Mouse (Mus musculus) 3T3-L1 (cell line): ENCODE results near the gene Opn4.

Source experiments
- DNase-seq: peaks from one replicate; pipeline ENCODE4 v3.0.0-alpha.2; 2015; ENCODE audit warnings: low read depth, low spot score

Gene Opn4

GRCm38 (mm10) chr14:34562393-34562792 lies 37.5 kb downstream of the Opn4 start:
- DNase-seq = no peak

DNA sequence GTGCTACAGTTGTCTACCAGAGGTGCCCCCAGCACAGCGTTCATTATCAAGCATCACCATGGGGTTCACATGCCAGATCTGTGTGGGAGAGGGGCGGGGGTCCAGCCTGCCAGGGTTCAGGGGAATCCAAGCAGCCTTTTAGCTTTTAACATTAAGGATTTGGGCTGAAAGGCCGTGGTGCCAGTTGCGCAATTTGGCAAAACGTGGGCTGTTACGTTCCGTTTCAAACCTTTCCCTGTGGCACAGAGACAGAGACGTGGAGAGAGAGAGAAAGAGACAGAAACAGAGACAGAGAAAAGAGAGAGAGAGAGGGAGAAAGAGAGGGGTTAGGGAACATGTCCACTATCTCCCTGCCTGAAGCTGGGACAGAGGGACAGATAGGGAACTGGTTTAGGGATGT lies 38.3 kb downstream of the Opn4 start:
- DNase-seq = no peak

DNA sequence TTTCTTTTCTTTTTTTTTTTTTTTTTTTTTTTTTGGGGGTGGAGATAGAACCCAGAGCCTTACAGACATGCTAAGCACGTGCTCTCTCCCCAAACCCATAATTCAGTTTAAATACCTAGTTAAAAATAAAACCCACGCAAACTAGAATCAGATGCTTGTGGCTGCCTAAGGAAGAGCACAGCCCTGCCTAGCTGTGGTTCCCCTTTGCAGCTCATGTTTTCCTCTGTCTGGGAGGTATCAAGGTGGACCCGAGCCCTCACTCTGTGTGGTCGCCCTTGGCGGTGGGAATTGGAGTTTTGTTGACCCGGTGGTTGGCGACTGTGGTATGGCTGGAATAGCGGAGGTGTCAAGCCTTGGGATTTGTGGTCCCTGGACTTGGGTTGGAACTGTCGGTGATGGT lies 41.0 kb downstream of the Opn4 start:
- DNase-seq = no peak

GRCm38 (mm10) chr14:34555211-34555610 lies 44.7 kb downstream of the Opn4 start:
- no peak for DNase-seq

GRCm38 (mm10) chr14:34554047-34554446 lies 45.9 kb downstream of the Opn4 start:
- DNase-seq = peak; percentile 36

GRCm38 (mm10) chr14:34553470-34553869 lies 46.5 kb downstream of the Opn4 start:
- DNase-seq = no peak

GRCm38 (mm10) chr14:34552226-34552625 lies 47.7 kb downstream of the Opn4 start:
- no peak for DNase-seq

GRCm38 (mm10) chr14:34549004-34549671 lies 50.8 kb downstream of the Opn4 start:
- peak; percentile 86 for DNase-seq

DNA sequence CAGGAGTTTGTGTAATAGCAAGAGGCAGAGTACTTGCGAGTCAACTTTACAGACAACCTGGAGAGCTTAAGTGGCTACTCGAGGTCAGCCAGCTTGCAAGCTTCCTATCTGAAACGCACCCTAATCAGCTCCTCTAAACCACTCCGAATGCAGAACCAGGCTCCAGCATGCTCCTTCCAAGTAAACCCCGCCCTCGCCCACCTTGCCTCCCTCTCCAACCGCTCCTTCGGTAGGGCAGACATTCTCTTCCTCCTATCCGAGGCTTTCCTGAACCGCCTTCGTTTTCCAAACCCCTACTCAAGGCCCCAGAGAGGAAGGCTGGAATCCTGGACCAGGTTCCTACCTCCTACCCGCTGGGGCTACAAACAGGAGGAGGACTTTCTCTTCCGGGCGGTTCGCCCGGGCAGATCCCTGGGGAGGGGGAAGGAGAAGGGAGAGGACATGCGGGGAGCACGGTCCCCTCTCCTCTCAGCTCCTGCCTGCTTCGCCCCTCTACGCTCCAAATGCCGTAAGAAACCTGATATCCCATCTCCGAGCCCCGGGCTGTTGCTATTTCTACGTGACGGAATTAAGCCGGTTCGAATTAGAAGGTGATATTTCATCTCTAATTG lies 51.4 kb downstream of the Opn4 start:
- DNase-seq = peak; percentile 61

DNA sequence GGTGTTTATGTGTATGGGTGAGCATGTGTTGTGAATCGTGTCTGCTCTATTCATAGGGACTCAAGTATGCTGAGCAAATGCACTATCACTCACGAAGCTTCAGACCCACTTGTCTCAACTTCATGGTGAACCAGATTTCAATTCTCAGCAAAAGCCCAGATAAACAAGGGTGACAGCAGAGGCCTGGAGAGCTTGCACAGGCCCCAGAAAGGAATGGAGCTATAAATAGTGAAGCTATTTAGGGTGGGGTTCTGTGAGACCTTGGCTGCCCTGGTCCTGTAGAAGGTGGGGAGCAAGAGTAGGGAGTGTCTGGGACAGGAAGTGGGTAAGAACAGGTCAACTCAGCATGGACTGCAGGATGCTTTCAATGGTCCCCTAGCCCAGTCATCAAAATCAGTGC lies 55.4 kb downstream of the Opn4 start:
- no peak for DNase-seq

DNA sequence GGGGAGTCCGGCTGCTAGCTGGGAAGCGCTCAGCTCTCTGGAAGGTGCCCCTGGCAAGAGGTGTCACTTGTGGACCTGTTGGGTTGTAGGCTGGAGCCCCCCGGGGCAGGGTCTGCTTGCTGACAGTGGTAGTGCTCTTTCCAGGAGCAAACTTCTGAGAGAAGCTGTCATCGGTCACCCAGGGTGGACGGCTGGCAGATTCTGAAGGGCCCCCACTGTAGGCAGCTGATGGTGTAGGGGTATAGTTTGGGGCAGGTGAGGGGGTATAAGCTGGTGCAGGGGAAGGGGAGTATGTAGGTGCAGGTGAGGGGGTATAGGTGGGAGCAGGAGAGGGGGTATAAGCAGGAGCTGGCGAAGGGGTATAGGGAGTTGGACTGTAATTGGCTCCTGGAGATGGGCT lies 55.9 kb downstream of the Opn4 start:
- DNase-seq = no peak

DNA sequence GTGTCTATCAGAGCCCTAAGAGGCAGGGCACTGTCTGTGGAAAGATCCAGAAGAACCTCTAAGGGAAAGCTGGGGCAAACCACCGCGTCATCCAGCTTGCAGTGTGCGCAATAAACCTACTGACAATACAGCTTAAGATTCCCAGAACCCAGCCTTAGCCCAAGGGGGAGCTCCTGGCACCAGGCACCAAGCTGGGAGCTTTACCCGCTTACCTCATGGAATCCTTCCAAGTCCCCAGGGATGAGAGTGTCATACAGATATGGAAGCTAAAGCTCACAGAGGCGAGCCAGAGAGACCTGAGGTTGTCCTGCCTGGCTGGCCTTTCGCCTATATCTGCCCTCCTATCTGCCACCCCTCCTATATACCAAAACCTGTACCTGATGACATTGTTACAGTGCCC lies 56.3 kb downstream of the Opn4 start:
- peak; percentile 43 for DNase-seq

DNA sequence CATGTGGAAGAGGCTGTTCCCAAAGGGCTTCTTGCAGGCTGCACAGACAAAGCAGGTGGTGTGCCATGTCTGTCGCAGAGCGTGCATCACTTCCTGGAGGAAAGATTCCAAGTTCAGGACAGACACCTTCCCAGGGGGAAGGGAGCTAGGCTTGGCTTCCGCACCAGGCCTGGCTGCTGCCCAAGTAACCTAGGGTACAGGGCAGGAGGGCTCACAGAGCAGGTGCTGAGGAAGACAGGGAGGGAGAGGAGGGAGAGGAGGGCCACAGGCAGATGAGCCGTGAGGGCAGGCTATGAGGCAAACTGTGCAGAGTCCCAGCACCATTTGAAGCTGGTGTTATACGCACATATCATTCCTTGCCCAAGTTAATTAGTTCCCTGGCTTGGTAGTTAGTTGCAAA lies 58.0 kb downstream of the Opn4 start:
- no peak for DNase-seq

DNA sequence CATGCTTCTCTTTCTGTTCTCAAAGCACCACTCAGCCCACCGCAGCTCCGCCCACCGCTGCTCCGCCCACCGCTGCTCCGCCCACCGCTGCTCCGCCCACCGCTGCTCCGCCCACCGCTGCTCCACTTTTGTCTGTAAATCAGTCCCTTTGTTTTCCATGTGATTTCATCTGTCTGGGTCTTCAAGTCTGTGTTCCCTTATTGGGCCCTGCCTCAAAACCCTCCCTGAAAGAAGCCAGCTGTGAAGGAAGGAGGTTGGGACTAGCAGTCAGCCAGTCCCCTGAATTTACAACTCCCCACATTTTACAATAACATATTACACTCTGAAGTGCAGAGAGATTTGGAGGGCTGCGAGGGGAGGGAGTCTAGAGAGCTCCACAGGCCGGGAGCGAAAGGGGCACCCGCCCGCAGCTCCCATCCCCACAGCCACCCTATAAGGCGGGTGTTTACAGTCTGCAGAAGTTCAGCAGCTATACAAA lies 59.2 kb downstream of the Opn4 start:
- no peak for DNase-seq
